Mouse (Mus musculus) T-helper 17 cell (primary cell): ENCODE measurements around the gene S1pr4.

Source experiments
- in situ Hi-C, 2 experiments: fragments of 300-600 bp; cut with MboI, MseI; formaldehyde crosslinking; loops; 1 replicate in 1 of 2; 2 replicates in 1 of 2; pipeline ENCODE4 v1.15.1; 2025; ENCODE audit warnings: high pct_unique_total_duplicates in 2 of 2

The S1pr4 gene

DNA sequence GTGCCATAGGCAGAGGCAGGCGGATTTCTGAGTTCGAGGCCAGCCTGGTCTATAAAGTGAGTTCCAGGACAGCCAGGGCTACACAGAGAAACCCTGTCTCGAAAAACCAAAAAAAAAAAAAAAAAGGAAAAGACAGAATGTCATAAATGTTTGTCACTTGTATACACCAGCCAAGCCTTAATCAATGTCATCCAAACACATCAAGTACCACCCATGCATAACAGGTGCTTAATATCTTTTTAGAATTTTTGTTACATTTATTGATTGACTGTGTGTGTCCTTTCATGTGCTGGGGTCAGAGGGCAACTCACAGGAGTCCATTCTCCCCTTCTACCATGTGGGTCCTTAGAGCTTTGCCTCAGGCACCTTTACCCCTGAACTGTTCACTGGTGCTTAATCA is at the start of gene S1pr4:
Gene S1pr4, minus strand, starts transcription at position 101 of the 400 bp plus-strand sequence.
- in situ Hi-C loops: loop anchor here in 1 of 2 experiments (10.0 kb wide), 1 partner anchor 1505 kb away; no protein-coding TSS in a partner anchor

DNA sequence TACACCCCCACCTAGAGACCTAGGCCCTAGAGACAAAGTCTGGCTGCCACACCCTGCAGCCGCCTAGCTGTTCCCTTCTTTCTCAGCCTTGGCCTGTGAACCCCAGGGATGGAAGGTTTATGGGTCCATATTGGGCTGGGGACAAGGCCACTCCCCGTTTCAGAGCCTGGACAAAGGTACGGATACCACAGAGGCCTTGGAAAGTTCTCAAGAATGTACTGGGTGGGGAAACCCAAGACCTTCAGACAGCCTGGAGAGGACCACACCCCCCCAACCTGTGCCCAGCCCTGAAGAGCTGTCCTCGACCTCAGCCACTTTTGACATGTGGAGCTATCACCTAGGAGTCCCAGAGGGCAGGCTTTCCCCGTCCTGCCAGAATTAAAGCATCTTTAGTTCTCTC is 49.0 kb upstream of the S1pr4 start:
- in situ Hi-C loops: loop anchor here in 1 of 2 experiments (5.0 kb wide), 1 partner anchor 257 kb away; the partner anchor contains the start of genes Pip5k1c and Tjp3

GRCm38 (mm10) chr10:81546788-81547571 is 47.0 kb upstream of the S1pr4 start:
- in situ Hi-C loops: loop anchor here in 1 of 2 experiments (5.0 kb wide), 1 partner anchor 255 kb away; the partner anchor contains the start of genes Pip5k1c and Tjp3

DNA sequence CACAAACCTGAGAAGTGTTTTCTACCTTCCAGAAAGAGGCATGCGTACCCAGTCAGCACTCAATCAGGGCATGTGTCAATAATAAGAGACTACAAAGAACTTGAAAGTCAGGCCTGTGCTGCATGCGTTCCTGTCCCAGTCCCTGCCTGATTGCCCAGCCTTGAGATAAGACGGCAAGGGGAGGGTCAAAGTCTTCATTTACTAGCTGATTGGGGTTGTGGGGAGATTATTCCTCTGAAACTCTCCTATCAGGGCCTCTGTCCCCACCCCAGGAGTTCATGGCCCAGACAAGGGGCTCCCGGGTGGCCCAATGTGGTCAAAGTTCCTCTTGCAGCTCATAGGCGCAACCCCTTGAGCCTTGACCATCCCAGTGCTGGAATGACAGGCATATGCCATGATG is 46.4 kb upstream of the S1pr4 start:
- in situ Hi-C loops: loop anchor here in 1 of 2 experiments (5.0 kb wide), 1 partner anchor 254 kb away; the partner anchor contains the start of genes Pip5k1c and Tjp3

DNA sequence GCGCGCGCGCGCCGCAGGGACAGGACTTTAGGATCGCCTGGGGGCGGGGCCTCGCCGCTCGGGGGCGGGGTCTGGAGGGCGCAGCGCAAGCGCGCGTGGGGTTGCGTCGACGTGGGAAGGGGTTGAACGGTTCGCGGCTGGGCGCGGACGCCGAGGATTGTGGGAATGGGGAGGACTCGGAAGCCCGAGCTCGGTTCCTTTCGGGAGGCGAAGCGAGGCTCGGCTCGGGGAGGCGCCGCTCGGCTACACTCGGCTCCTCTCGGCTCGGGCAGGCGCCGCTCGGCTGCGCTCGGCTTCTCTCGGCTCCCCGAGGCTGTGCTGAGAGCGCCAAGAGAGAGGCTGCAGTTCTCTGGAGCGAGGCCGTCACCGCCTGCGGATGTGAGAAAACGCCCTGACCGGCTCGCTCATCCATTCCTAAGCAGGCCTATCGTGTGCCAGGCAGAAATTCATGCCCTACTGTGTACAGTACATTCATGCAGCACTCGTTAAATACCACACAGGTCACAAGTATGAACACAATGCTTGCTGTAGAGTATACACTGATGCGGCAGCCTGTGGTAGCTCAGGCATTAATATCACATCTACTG is 45.3 kb upstream of the S1pr4 start, which contains the start of gene Gna11:
Gene Gna11, minus strand, starts transcription at position 30 of the 587 bp plus-strand sequence.
- in situ Hi-C loops: loop anchor here in 1 of 2 experiments (5.0 kb wide), 1 partner anchor 253 kb away; the partner anchor contains the start of genes Pip5k1c and Tjp3

DNA sequence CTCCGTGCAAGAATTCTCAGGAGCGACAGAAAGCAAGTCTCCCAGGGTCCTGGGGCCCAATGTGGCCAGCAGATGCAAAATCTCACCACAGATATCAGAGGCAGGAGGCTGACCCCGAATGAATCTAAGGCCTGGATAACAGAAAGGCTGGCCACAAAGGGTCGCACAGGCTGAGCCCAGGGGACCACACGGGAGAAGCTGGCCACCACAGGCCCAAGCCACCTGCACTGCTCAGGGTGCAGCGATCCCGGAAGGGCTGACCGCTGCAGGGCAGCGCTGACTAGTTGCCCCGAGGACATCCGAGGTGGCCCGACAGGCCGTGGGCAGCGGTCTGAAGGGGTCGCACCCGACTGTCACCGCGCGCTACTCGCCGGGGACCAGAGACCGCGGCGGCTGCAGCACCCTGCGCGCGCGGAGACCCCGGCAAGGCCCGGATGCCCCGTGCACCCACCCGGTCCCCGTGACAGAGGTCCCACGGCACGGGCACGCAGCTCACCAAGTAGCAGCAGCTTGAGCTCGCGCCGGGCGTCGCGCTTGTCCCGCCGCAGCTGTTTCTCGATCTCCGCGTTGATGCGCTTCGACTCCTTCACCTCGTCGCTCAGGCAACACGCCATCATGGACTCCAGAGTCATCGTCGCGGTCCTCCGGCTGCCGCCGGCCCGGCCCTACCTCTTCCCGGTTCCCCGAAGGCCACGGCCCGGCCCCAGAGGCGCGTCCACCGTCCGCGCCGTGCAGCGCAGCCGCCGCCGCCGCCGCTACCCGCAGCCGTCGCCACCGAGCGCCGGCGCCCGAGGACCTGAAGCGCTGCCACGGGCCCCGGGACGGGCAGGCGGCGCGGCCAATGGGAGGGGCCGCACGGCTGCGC is 44.6 kb upstream of the S1pr4 start:
- in situ Hi-C loops: loop anchor here in 1 of 2 experiments (5.0 kb wide), 1 partner anchor 252 kb away; the partner anchor contains the start of genes Pip5k1c and Tjp3

DNA sequence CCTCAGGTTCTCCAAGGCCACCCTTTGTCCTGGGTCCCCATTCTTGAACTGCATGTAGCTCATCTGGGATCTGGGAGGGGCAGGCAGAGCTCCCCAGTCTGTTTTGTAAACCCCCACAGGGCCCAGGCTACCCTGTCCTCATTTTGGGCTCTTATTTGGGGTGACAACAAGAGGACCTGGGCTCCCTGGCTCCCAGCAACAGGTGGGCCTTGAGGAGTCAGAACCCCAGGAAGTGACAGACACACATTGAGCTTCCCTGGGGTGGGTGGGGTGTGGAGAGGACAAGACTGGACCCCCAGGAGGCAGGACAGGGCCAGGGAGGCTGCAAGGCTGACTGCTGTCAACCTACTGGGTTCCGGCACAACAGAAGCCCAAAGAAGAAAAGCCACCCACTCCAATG is 43.7 kb upstream of the S1pr4 start:
- in situ Hi-C loops: no loop called here

DNA sequence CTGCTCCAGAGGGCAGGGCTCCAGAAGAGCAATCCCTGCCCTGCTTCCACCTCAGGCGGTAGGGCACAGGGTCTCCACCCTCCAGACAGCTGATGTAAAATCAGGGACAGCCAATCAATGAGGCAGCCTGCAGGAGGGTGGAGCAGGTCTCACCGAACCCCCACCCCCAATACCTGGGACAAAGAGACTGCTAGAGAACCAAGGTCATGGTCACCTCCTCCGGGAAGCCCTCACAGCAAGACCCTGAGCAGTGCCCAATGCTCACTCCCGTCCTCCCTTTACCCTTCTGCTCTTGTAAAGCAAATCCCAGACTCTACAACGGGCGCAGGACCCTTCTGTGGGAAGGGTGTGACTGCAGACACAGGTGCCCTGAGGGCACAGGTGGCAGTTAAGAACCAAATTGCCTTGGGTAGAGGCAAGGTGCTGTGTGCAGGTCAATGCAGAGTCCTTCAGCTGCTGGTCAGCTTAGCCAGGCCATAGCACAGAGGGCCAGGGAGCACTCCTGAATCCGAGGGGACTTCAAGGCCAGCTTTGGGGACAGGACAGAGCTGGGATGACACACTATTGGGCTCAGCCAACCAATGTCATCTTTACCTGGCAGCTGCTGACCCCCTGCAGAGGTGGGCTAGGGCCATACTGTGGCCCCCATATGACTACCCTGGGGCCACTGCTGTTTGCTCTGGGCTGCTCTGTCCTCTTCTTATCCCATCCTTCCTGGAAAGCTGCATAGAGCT is 43.0 kb upstream of the S1pr4 start:
- in situ Hi-C loops: no loop called here

DNA sequence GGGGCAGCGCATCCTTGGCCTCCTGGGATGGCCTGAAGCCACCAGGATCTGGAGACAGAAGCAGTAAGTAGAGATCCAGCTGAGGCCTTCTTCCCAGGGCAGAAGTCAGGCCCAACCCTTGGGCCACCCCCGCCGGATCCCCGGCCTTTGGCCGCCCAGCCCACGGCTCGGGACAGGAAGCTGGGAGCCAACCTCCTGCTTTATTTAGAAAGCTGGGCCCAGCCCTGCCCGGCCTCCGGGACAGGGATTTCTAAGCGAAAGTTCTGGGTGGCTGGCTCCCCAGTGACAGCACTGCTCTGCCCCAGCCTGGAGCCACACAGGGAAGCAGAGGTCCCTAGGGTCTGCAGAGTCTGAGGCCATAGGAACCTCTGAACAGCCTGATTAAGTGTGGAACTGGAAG is 41.9 kb upstream of the S1pr4 start:
- in situ Hi-C loops: no loop called here

GRCm38 (mm10) chr10:81541363-81541762 is 41.4 kb upstream of the S1pr4 start:
- in situ Hi-C loops: no loop called here

- in situ Hi-C loops: loop anchor here in 1 of 2 experiments (10.0 kb wide), 1 partner anchor 54 kb away; the partner anchor contains the start of gene Celf5
Observed at GRCm38 (mm10) chr10:81538321-81539048, 38.6 kb upstream of the S1pr4 start.

DNA sequence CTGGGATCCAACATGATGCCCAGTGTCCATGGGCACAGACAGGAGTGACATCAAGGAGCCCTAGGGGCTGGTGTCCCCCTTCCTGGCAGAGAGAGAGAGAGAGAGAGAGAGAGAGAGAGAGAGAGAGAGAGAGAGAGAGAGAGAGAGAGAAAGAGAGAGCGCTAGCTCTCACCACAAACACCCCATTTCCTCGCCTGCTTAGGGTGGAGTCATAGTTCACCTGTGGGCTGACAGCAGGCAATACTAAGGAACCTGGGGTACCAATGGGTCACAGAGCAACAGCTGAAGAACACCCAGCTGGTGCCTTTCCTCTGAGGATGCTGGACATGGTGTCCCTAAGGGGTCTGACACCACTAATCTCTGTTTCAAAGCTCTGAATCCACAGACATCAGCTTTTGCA is 37.5 kb upstream of the S1pr4 start:
- in situ Hi-C loops: loop anchor here in 1 of 2 experiments (10.0 kb wide), 1 partner anchor 53 kb away; the partner anchor contains the start of gene Celf5

- in situ Hi-C loops: loop anchor here in 1 of 2 experiments (10.0 kb wide), 1 partner anchor 52 kb away; the partner anchor contains the start of gene Celf5
Observed at GRCm38 (mm10) chr10:81536734-81537133, 36.8 kb upstream of the S1pr4 start.

DNA sequence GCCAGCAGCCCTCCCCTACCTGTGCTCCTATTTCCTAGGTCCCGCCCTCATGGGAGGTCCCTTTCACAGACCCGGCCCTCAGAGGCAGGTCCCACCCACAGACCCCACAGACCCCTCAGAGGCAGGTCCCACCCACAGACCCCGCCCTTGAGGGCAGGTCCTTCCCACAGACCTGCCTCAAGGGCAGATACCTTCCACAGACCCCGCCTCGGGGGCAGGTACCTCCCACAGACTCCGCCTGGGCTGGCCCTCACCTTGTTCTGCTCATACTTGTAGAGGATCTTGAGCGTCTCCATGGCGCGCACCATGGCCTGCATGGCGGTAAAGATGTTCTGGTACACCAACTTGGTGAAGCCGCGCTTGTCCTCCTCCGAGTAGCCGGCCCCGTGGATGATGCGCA is 34.9 kb upstream of the S1pr4 start:
- in situ Hi-C loops: loop anchor here (5.0 to 10.0 kb wide), 2 partner anchors 50 to 143 kb away; partner anchors contain the start of genes Celf5 (in 1 of the 2) and Smim24 (in 1 of the 2)

DNA sequence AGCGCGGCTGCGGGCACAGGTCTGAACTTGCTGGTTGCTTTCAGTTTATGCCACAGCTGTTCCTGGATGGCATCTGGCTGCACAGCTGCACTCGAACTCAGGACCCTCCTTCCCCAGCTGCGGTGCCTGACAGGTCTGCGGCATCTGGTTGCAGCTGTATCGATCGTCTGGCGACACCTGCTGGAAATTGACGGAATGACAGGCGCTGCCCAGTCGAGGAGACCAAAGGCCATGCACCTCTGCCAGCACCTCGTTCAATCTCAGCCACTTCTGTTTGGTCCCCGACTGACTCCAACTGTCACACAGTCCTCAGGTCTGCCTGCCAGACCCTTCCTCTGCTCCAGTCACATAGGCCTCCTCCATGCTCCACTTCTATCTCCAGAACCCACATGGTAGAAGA is 26.8 kb upstream of the S1pr4 start:
- in situ Hi-C loops: no loop called here

- in situ Hi-C loops: no loop called here
Observed at GRCm38 (mm10) chr10:81525017-81525694, 25.2 kb upstream of the S1pr4 start.

DNA sequence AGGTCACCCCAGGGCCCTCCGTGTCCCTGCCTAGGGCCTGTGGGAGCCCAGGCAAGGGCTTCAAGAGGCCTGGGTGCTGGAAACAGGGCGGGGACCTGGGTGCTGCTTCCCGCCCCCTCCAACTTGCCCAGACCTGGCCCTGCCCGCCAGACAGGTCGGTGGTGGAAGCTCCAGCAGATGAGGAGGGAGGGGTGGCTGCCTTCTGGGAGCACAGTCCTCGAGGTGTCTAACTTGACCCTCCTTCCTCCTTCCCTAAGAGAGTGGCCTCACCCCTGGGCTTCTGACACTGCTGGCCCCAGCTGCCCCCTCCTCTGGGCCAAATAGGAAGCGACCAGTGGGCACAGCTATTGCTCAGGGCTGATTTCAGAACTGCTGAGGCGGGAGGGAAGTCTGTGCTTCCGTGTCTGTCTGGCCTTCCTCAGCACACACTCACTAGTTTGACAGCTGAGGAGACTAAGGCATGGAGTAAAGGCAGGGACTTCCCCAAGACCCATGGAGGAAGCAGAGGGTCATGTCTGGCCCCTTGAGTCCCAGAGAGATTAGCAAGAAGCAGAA is 24.2 kb upstream of the S1pr4 start, which contains the start of gene Gna15:
Gene Gna15, minus strand, starts transcription at position 175 of the 555 bp plus-strand sequence.
- in situ Hi-C loops: no loop called here

DNA sequence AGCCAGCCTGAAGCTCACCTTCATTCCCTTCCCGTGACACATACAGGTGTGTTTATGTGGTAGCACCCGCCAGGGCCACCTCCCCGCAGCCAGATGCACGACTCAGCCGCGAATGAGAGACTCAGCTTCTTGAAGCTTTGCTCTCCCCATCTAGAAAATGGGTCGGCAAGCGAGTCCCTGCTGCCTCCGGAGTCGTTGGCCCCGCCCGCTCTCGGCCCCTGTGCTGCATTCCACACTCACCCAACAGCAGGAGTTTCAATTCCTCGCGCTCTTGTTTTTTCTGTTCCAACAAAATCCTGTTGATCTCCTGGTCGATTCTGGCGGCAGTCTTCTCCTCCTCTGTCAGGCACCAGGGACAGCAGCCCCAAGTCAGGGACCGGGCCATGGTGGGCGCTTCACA is 23.6 kb upstream of the S1pr4 start:
- in situ Hi-C loops: no loop called here

GRCm38 (mm10) chr10:81523142-81523541 is 23.2 kb upstream of the S1pr4 start:
- in situ Hi-C loops: no loop called here
